Mouse (Mus musculus) MEL (cell line): ENCODE measurements at regions not wholly inside any gene's neighbourhood (a gene's known extent, or its start where the extent isn't known, plus 50 kb on each side); places are given as distances from the start of the nearest gene placed in this dataset.

Experiments
- DNase-seq: peaks from one replicate; pipeline ENCODE4 v3.0.0; 2011; ENCODE audit warnings: low read depth, low spot score
- H3K27ac ChIP-seq: 2 replicates; pipeline ENCODE4 v1.5.1; 2012; ENCODE audit warnings: low read depth, mild to moderate bottlenecking, control low read depth, low read length, moderate library complexity; ENCODE audit not compliant: control insufficient read depth
- H3K27me3 ChIP-seq, 2 experiments: fragments of 150-350 bp in 1 of 2; sonication (generic) in 1 of 2; 2 replicates each; pipeline ENCODE4 v1.6.1; 2012; ENCODE audit warnings: low read length in 2 of 2, mild to moderate bottlenecking in 2 of 2, improper control_type of control experiment in 1 of 2, moderate library complexity in 1 of 2; ENCODE audit not compliant: insufficient read depth in 2 of 2, control insufficient read depth in 1 of 2
- H3K36me3 ChIP-seq, 2 experiments: 2 replicates each; pipeline ENCODE4 v1.6.1; 2012 to 2014; ENCODE audit warnings: low read length in 2 of 2, improper control_type of control experiment in 1 of 2, inconsistent platforms in 1 of 2, mild to moderate bottlenecking in 1 of 2; ENCODE audit not compliant: insufficient read depth in 2 of 2, control insufficient read depth in 1 of 2
- H3K4me1 ChIP-seq, 2 experiments: fragments of 150-350 bp in 1 of 2; sonication (generic) in 1 of 2; 2 replicates each; pipeline ENCODE4 v1.6.1; 2012; ENCODE audit warnings: low read length in 2 of 2, improper control_type of control experiment in 1 of 2, mild to moderate bottlenecking in 1 of 2; ENCODE audit not compliant: insufficient read depth in 2 of 2, control insufficient read depth in 1 of 2
- H3K4me3 ChIP-seq, 2 experiments: fragments of 150-350 bp in 1 of 2; sonication (generic) in 1 of 2; 2 replicates each; pipeline ENCODE4 v1.5.1; 2012; ENCODE audit warnings: low read depth in 2 of 2, low read length in 2 of 2, mild to moderate bottlenecking in 2 of 2, moderate library complexity in 2 of 2, control low read depth in 1 of 2, improper control_type of control experiment in 1 of 2; ENCODE audit not compliant: control insufficient read depth in 1 of 2, insufficient read depth in 1 of 2
- H3K79me2 ChIP-seq: 2 replicates; pipeline ENCODE4 v1.6.1; 2012; ENCODE audit warnings: mild to moderate bottlenecking, low read length, moderate library complexity; ENCODE audit not compliant: control insufficient read depth, poor library complexity, insufficient read depth
- H3K9ac ChIP-seq: 2 replicates; pipeline ENCODE4 v1.6.1; 2012; ENCODE audit warnings: low read depth, mild to moderate bottlenecking, control low read depth, low read length, moderate library complexity; ENCODE audit not compliant: control insufficient read depth, poor library complexity, severe bottlenecking
- H3K9me3 ChIP-seq: fragments of 150-350 bp; sonication (generic); replicated peaks from 2 replicates; pipeline ENCODE4 v1.6.1; 2012; ENCODE audit warnings: mild to moderate bottlenecking, low read length, improper control_type of control experiment, moderate library complexity; ENCODE audit not compliant: insufficient read depth
- CHD1 ChIP-seq: IDR thresholded peaks from 2 replicates; pipeline ENCODE4 v1.6.1; 2012; ENCODE audit warnings: low read depth, mild to moderate bottlenecking, inconsistent platforms, low read length, improper control_type of control experiment
- CHD2 ChIP-seq: IDR thresholded peaks from 2 replicates; pipeline ENCODE4 v1.6.1; 2011; ENCODE audit warnings: low read length, improper control_type of control experiment
- CTCF ChIP-seq, 3 experiments: IDR thresholded peaks in 2 of 3; conservative IDR thresholded peaks in 1 of 3; 2 replicates each; pipeline ENCODE4 v1.5.1; 2011 to 2012; ENCODE audit warnings: low read length in 3 of 3, low read depth in 2 of 3, mild to moderate bottlenecking in 2 of 3, improper control_type of control experiment in 1 of 3, inconsistent platforms in 1 of 3, mixed read lengths in 1 of 3, moderate library complexity in 1 of 3; ENCODE audit not compliant: control insufficient read depth in 1 of 3, insufficient read depth in 1 of 3, poor library complexity in 1 of 3, severe bottlenecking in 1 of 3
- E2F4 ChIP-seq: IDR thresholded peaks from 2 replicates; pipeline ENCODE4 v1.6.1; 2011; ENCODE audit warnings: low read depth, low read length, improper control_type of control experiment, borderline replicate concordance
- GABPA ChIP-seq: IDR thresholded peaks from 2 replicates; pipeline ENCODE4 v1.6.1; 2012; ENCODE audit warnings: low read depth, mild to moderate bottlenecking, inconsistent platforms, low read length, improper control_type of control experiment, moderate library complexity
- GATA1 ChIP-seq: IDR thresholded peaks from 2 replicates; pipeline ENCODE4 v1.6.1; 2011; ENCODE audit warnings: low read depth, low read length, improper control_type of control experiment
- MAX ChIP-seq: IDR thresholded peaks from 2 replicates; pipeline ENCODE4 v1.6.1; 2011; ENCODE audit warnings: low read length, improper control_type of control experiment
- MAZ ChIP-seq: IDR thresholded peaks from 2 replicates; pipeline ENCODE4 v1.6.1; 2012; ENCODE audit warnings: low read depth, mild to moderate bottlenecking, inconsistent platforms, low read length, improper control_type of control experiment
- MXI1 ChIP-seq: IDR thresholded peaks from 2 replicates; pipeline ENCODE4 v1.6.1; 2011; ENCODE audit warnings: mild to moderate bottlenecking, low read depth, low read length, improper control_type of control experiment
- MYC ChIP-seq: IDR thresholded peaks from 2 replicates; pipeline ENCODE4 v1.6.1; 2011; ENCODE audit warnings: low read depth, mild to moderate bottlenecking, low read length, improper control_type of control experiment, moderate library complexity
- NELFE ChIP-seq: IDR thresholded peaks from 2 replicates; pipeline ENCODE4 v1.6.1; 2011; ENCODE audit warnings: low read depth, low read length, improper control_type of control experiment
- NRF1 ChIP-seq: IDR thresholded peaks from 2 replicates; pipeline ENCODE4 v1.6.1; 2014; ENCODE audit warnings: low read depth, mild to moderate bottlenecking, inconsistent platforms, low read length, improper control_type of control experiment, moderate library complexity; ENCODE audit not compliant: poor library complexity, insufficient read depth, severe bottlenecking
- POLR2AphosphoS2 ChIP-seq: IDR thresholded peaks from 2 replicates; pipeline ENCODE4 v1.6.1; 2011; ENCODE audit warnings: low read length, improper control_type of control experiment
- RCOR1 ChIP-seq: IDR thresholded peaks from 2 replicates; pipeline ENCODE4 v1.6.1; 2012; ENCODE audit warnings: low read depth, mild to moderate bottlenecking, inconsistent platforms, low read length, improper control_type of control experiment
- SIN3A ChIP-seq: IDR thresholded peaks from 2 replicates; pipeline ENCODE4 v1.6.1; 2012; ENCODE audit warnings: low read length, improper control_type of control experiment, inconsistent platforms
- TBP ChIP-seq: IDR thresholded peaks from 2 replicates; pipeline ENCODE4 v1.8.0; 2011; ENCODE audit warnings: low read depth, low read length, improper control_type of control experiment
- TCF12 ChIP-seq: IDR thresholded peaks from 2 replicates; pipeline ENCODE4 v1.6.1; 2014; ENCODE audit warnings: low read depth, mild to moderate bottlenecking, inconsistent platforms, low read length, improper control_type of control experiment, moderate library complexity
- UBTF ChIP-seq: IDR thresholded peaks from 2 replicates; pipeline ENCODE4 v1.6.1; 2012; ENCODE audit warnings: low read depth, mild to moderate bottlenecking, inconsistent platforms, low read length, improper control_type of control experiment, moderate library complexity, borderline replicate concordance; ENCODE audit not compliant: insufficient read depth
- USF1 ChIP-seq: IDR thresholded peaks from 2 replicates; pipeline ENCODE4 v1.6.1; 2014; ENCODE audit warnings: low read depth, mild to moderate bottlenecking, inconsistent platforms, low read length, improper control_type of control experiment, moderate library complexity
- USF2 ChIP-seq, 2 experiments: IDR thresholded peaks; 2 replicates each; pipeline ENCODE4 v1.6.1; 2011 to 2012; ENCODE audit warnings: improper control_type of control experiment in 2 of 2, low read length in 2 of 2, borderline replicate concordance in 1 of 2, inconsistent platforms in 1 of 2, low read depth in 1 of 2, mild to moderate bottlenecking in 1 of 2; ENCODE audit not compliant: insufficient read depth in 1 of 2
- ZKSCAN1 ChIP-seq: IDR thresholded peaks from 2 replicates; pipeline ENCODE4 v1.6.1; 2012; ENCODE audit warnings: low read depth, mild to moderate bottlenecking, inconsistent platforms, low read length, improper control_type of control experiment, moderate library complexity
- ZNF384 ChIP-seq: IDR thresholded peaks from 2 replicates; pipeline ENCODE4 v1.6.1; 2012; ENCODE audit warnings: low read depth, mild to moderate bottlenecking, inconsistent platforms, low read length, improper control_type of control experiment

DNA sequence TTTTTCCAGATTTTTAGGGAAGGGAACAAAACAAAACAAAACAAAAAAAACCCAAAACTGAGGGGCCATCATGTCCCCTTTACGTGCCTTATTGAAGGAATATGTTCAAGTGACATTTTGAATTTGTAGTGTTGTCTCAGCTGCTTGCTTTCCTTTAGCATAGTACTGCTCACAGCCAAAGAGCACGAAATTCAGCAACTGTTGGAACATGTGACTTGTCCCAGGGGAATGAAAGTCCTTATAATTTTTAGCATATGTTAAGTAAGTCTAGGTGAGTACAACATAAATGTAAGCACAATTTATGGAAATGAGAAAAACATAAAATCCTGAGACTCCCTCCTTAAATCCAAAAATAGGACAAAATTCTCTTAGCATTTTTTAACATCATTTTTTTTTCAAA, 110.8 kb upstream of the Pdzrn3 start:
- TF ChIP-seq USF2 (IDR thresholded peaks at IDR 0.05; ENCODE audit: borderline replicate concordance in 1 of 2, insufficient read depth in 1 of 2, low read depth in 1 of 2, low read length in 2 of 2): no peak
- TF ChIP-seq CHD2: no peak
- TF ChIP-seq MAX: no peak
- TF ChIP-seq ZKSCAN1: no peak
- no peak for TF ChIP-seq TBP
- TF ChIP-seq ZNF384: no peak
- TF ChIP-seq MYC: no peak
- no peak for TF ChIP-seq MAZ
- no peak for TF ChIP-seq GABPA
- TF ChIP-seq NELFE: no peak
- no peak for TF ChIP-seq USF1
- Histone ChIP-seq H3K36me3 (no peaks in the 10 kb centered on the region), H3K27me3 (no peaks in the 10 kb centered on the region), H3K4me3 (no peak overlapping the region), H3K9me3 (no peaks in the 10 kb centered on the region), H3K4me1 (no peaks in the 10 kb centered on the region), H3K79me2 (no peaks in the 10 kb centered on the region), H3K9ac (no peak overlapping the region), H3K27ac (no peak overlapping the region)
- no peak for DNase-seq

DNA sequence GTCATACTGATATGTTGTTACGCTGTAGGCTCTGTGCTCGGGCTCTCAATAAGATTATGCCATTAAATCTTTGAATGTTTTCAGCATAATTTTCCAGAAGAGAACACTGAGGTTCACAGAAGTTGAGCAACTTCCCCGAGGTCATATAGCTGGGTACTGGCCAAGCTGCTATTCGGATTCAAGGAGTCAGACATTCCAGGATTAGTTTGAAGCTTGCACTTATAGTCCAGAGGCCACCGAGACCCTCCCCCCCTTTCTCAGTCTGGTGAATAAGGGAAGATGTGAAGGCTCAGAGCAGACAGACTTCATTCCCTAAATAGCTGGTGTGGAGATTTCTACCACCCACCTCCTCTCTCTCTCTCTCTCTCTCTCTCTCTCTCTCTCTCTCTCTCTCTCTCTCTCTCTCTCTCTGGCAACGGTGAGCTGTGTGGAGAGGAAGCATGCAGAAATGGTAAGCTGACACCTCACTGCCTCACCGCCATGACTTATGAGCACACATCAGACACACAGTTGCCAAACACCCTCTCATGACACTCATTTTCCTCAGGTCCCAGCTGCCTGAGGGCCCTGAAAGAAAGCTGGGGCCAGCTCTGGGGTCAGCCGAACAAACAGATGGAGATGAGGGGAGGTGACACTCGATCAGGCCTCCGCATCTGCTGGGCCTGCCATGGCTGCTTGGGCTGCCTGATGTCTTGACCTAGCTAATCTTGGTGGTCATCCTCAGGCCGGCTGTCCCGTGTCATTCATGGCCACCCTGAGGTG, 107.0 kb upstream of the Pdzrn3 start:
- no peak overlapping the region for H3K4me3 ChIP-seq
- no peaks in the 10 kb centered on the region for H3K36me3 ChIP-seq
- no peak overlapping the region for H3K9ac ChIP-seq
- no peak overlapping the region for H3K27ac ChIP-seq
- DNase-seq: no peak
- no peaks in the 10 kb centered on the region for H3K4me1 ChIP-seq
- no peak for TF ChIP-seq SIN3A
- TF ChIP-seq CHD1: no peak
- no peak for TF ChIP-seq GATA1
- no peak for TF ChIP-seq RCOR1
- no peak for TF ChIP-seq MXI1
- no peak for TF ChIP-seq E2F4
- no peak for TF ChIP-seq CTCF (IDR thresholded peaks at IDR 0.05 in 2 of 3, conservative IDR thresholded peaks at IDR 0.05 in 1 of 3; ENCODE audit: control insufficient read depth in 1 of 3, insufficient read depth in 1 of 3, low read depth in 2 of 3, low read length in 3 of 3, poor library complexity in 1 of 3, severe bottlenecking in 1 of 3)
- no peak for TF ChIP-seq NRF1
- no peak for TF ChIP-seq POLR2AphosphoS2
- TF ChIP-seq UBTF: no peak
- no peak for TF ChIP-seq TCF12
- no peaks in the 10 kb centered on the region for H3K79me2 ChIP-seq
- no peaks in the 10 kb centered on the region for H3K27me3 ChIP-seq
- H3K9me3 ChIP-seq: no peaks in the 10 kb centered on the region
